Mouse (Mus musculus) cerebellum, adult 2 months (tissue): Measurements from ENCODE around the gene Acyp1.

Source experiments
- CTCF ChIP-seq: fragments of 200-500 bp; IDR thresholded peaks from 2 replicates; pipeline ENCODE4 v1.5.1; 2011; ENCODE audit warnings: low read depth, mild to moderate bottlenecking, control low read depth, low read length, moderate library complexity, borderline replicate concordance; ENCODE audit not compliant: insufficient read depth
- POLR2A ChIP-seq: fragments of 200-500 bp; IDR thresholded peaks from 2 replicates; pipeline ENCODE4 v1.6.1; 2011; ENCODE audit warnings: low read length, control low read depth, borderline replicate concordance; ENCODE audit not compliant: insufficient read depth

DNA sequence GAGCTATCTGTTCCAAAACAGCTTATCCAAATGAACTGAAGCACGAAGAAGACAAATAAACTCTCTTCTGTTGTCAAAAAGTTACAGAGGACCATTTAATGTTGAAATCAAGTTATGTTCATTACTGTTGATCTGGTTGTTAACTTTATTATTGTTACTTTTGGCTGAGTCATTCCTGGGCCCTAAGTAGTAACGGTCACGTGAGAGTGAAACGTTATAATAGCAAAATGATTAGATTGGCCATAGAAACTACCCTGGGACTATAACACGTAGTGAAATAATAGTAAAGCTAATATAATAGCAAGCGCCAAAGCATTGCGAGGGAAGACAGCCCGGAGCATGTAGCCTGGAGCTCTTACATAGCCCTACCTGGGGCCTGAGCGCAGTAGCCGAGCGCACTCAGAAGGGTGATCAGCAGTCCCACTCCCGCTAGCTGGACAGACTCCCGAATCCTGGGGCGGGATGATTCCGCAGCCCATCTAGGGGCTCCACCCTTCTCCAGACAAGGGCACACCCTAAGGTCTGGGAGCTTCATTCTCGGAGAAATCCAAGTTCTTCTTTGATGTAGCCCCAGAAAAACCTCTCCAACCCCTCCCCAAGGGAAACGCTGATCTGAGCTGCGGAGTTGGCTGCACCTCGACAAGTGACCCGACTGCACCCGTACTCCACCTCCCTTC is at the start of gene Acyp1:
- TF ChIP-seq POLR2A: no peak
- no peak for TF ChIP-seq CTCF
